Mouse (Mus musculus): ENCODE measurements at regions not wholly inside any gene's neighbourhood (a gene's known extent, or its start where the extent isn't known, plus 50 kb on each side); places are given as distances from the start of the nearest gene placed in this dataset.

DNA sequence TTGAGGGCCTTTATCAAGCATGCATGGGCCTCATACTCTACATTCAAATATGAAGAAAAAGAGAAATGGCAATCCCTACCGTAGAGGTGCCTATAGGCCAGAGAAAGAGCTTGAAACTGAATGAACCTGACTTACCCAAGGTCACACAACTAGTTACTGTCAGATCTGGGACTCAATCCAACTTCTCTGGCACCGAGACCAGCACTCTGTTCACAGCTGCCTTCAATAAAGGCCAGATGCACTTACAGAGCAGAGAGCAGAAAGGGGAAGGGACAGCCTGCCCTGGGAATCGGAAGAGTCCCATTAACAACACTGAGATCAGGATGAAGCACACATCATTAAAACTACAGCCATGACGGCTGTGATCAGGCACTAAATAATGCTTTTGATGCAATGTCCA is 97.7 kb upstream of the Tspan2 start:
- TF ChIP-seq CTCF (IDR thresholded peaks at IDR 0.05; ENCODE audit: control insufficient read depth, insufficient read depth, insufficient replicate concordance, low read depth, low read length) (no peak), POLR2A (IDR thresholded peaks at IDR 0.05; ENCODE audit: control insufficient read depth, low read depth, low read length) (no peak)

Data from testis, adult 2 months (tissue).